Mouse (Mus musculus) left cerebral cortex, adult 8-10 months (tissue): Measurements from ENCODE around the gene Smpd1. TPM values are rescaled to one million over a fixed set of nuclear protein-coding genes. Genes with fewer than 3 reads are reported as not detected.

Experiments
- DNase-seq, 2 experiments: peaks; one replicate each; pipeline ENCODE4 v3.0.0; 2022; ENCODE audit warnings: low spot score in 2 of 2
- total RNA-seq, 4 experiments: library from RNA; stranded (reverse); gene quantifications; 2 replicates each; pipeline ENCODE4 v1.2.4; 2022

Smpd1 gene
- total RNA-seq = 100 to 1,000 TPM; 100 to 105 (median 101) TPM

- DNase-seq = peak; percentile 82 to 93
These were observed at the start of gene Smpd1 for GRCm38 (mm10) chr7:105554212-105554942. Smpd1 (plus strand) TSS chr7:105554360.

DNA sequence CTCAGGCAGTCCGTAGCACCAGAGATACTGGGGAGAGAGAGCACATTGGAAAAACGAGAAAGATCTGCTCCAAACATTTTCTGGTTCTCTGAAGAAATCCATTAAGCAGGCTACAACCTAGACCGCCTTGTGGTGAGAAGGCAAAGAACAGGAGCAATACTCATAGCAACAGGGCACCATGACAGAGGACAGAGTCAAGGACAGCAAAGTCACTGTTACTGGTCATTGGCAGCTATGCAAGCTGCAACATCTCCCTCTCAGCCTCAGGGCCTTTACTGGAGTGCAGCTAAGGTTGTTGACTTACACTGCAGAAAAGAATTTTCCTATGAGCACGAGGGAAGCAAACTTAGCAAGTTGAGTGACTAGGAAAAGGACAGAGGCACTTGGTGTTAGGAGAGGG is 46.9 kb upstream of the Smpd1 start:
- no peak for DNase-seq

- DNase-seq = peak in 1 of 2 experiments; percentile 65
These were observed 44.0 kb upstream of the Smpd1 start for GRCm38 (mm10) chr7:105510143-105510542.

- no peak for DNase-seq
These were observed 40.3 kb upstream of the Smpd1 start for GRCm38 (mm10) chr7:105513845-105514291.

GRCm38 (mm10) chr7:105514561-105514960 is 39.6 kb upstream of the Smpd1 start:
- DNase-seq = no peak

GRCm38 (mm10) chr7:105515178-105515577 is 39.0 kb upstream of the Smpd1 start:
- DNase-seq = peak in 1 of 2 experiments; percentile 54

DNA sequence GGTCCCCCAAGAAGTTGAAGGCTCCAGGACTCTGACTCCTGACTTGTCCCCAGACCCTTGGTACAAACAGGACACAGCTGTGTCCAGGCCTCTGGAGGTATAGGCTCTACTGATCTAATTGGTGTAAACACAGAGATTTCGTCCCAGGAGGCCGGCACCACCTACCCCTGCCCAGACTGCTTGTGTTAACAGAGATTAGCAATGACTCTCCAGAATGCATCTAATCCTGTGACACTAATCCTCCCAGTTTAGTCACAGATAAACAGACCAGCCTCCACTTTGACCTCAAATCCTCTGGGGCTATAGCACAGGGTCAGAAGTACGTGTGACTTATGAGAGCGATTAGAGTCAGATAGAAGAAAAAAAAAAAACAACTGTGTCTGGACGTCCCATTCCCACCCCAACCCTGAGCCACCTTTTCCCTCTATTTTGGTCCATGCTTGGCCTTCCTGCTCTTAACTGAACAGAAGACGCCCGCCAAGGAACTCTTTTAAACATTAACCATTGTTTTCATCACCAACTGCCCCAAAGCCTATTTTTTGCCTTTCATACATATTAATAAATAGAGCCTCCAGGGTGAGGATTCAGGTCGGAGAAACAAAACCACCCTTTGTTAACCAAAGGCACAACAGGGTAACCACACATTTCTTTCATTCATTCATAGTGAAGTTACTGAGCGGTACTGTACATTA is 37.3 kb upstream of the Smpd1 start:
- no peak for DNase-seq

DNA sequence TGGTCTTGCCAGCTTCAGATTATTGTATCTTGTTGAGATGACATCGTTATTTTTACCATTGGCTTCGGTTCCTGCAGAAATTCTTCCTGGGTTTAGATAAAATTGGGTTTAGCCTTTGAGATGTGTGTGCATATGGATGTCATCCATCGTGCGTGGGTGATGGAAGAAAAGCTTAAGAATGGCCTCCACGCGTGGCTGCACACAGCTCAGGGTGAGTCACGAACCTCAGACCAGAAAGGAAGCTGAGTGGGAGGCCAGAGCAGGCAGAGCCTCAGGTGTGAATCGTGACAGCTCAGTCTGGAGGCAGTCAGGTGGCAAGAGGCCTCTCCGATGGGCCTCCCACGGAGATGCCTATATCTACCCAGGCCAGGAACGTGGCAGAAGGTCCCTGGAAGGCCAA is 34.8 kb upstream of the Smpd1 start:
- peak; percentile 45 to 97 for DNase-seq

GRCm38 (mm10) chr7:105519771-105520170 is 34.4 kb upstream of the Smpd1 start:
- peak in 1 of 2 experiments; percentile 39 for DNase-seq

DNA sequence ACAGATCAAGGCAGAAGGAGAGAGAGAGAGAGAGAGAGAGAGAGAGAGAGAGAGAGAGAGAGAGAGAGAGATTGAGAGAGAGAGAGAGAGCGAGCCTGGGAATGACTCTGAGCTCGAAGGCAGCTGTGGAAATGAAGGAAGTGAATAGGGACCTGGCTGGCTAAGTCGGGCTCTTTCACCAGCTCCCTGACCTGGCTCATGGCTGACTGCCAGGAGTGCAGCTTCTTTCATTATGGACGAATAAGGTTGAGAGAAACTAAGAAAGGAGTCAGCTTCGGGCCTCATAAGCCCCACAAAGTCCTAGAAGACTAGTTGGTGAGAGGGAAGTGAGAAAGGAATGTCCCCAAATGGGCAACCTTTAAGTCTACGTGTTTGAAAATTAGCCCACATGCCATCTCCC is 34.0 kb upstream of the Smpd1 start:
- DNase-seq = no peak

- no peak for DNase-seq
These were observed 29.9 kb upstream of the Smpd1 start for GRCm38 (mm10) chr7:105524222-105524621.

- DNase-seq = no peak
These were observed 26.7 kb upstream of the Smpd1 start for GRCm38 (mm10) chr7:105527306-105527937.

DNA sequence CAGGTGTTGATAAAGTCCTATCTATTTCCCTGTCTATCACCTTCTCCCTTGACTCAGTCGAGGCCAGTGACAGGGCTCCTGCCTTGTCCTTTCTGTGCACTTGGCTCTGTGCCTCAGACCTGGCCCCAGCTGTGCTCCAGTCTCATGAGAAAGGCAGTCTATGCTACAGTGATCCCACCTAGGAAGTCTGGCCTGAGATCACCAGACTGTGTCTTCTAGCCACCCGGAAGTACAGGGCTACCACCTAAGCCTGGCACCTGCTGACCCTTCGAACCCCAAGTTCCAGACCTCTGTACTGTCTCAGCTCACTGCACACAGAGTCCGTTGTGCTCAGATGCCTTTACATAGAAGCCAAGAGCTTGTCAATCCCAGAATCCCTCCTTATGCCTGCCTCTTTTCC is 26.1 kb upstream of the Smpd1 start:
- DNase-seq = no peak

GRCm38 (mm10) chr7:105534162-105534561 is 20.0 kb upstream of the Smpd1 start:
- no peak for DNase-seq

GRCm38 (mm10) chr7:105545986-105546385 is 8.2 kb upstream of the Smpd1 start:
- no peak for DNase-seq

DNA sequence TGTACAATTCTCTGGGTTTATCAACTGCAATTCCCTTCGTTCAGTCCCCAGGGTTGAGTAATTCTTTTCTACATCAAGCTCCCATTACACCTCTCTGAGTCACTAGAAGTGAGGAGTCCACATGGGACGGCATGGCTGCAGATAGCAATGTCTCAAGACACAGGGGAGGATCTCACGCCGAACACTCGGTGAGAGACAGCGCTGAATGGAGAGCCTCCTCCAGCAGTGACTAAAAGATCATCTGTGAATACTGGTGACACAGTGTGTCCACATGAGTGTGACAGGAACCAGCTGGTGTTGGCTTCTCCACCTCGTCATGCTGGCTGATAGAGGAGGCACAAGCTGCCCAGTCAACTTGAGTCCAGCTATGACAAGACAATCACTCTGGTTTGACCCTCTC is 6.2 kb upstream of the Smpd1 start:
- no peak for DNase-seq

DNA sequence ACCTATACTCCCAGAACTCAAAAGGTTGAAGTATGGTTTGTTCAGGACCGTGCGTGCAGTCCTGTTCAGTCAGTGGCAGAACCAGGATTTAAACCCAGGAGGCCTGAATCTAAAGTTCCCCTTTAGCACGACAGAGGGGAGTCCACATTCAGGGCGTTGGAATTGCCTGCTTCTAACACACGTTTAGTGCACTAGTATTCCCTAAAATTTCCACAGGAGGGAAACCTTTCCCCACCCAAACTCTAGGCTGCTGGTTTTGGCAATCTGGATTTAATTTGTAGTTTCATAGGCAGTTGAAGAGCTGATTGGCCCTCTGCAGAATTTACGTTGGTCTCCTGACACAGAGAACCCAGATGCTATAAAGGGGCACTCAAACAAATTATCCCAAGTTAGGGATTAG is 5.1 kb upstream of the Smpd1 start:
- no peak for DNase-seq

- no peak for DNase-seq
These were observed 526 bp upstream of the Smpd1 start for GRCm38 (mm10) chr7:105553456-105554211.

GRCm38 (mm10) chr7:105555571-105555970 is 1.4 kb downstream of the Smpd1 start:
- DNase-seq = no peak

DNA sequence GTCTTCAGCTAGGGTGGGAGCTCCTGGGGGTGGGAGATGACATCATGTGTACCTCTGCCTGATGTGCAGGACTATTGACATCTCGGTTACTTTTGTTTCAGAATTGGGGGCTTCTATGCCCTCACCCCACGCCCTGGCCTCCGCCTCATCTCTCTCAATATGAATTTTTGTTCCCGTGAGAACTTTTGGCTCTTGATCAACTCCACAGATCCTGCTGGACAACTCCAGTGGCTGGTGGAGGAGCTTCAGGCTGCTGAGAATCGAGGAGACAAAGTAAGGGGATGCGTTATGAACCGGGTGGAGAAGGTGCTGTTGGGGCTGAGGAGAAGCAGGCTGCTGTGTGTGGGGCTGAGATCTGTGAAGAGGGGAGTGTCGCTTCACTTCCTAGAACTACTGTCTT is 2.2 kb downstream of the Smpd1 start:
- no peak for DNase-seq

- DNase-seq = no peak
These were observed 3.5 kb downstream of the Smpd1 start for GRCm38 (mm10) chr7:105557671-105558070.

DNA sequence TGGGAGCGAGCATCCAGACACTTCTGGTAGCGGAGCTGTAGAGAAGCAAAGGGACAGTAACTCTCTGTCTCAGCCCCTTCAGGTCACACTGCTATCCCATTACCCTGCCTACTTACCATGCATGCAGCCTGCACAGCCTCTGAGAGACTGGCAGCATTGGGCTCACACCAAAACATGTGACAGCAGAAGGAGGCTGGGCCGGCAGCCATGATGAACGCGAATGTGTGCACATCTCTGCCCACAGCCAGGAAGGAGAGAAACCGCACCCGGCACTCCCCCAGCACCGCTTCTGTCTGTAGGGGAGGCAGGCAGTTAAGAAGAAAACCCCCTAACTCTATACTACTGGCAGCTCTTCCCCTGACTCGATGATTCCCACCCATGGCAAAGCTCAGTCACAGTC is 4.9 kb downstream of the Smpd1 start:
- no peak for DNase-seq
